Mouse (Mus musculus) megakaryocyte-erythroid progenitor cell, adult 5-6 weeks (primary cell): Measurements from ENCODE around the gene Ccdc110. TPM values are rescaled to one million over a fixed set of nuclear protein-coding genes. Genes with fewer than 3 reads are reported as not detected.
A peak's percentile ranks its signal among the peaks of the same experiment; 100 is the strongest.

Experiments used
- ATAC-seq: replicated peaks from 2 replicates; pipeline ENCODE4 v1.8.0; 2016; ENCODE audit warnings: mild to moderate bottlenecking, inconsistent platforms; ENCODE audit not compliant: severe bottlenecking, poor library complexity, low FRiP score, low TSS enrichment
- total RNA-seq, 2 experiments: library from RNA; stranded (forward) in 1 of 2; stranded (reverse) in 1 of 2; fragments of 200-1000, 215-1000 nt in 1 of 2; fragments of >200 nt in 1 of 2; fragmentation: Nextera tagmentation in 1 of 2; gene quantifications; 2 replicates each; pipeline ENCODE4 v1.2.3; 2014 to 2017

Gene Ccdc110
- total RNA-seq (2014; fragmentation: Nextera tagmentation) (not detected in 2 replicates), total RNA-seq (2017) (not detected in 2 replicates)

DNA sequence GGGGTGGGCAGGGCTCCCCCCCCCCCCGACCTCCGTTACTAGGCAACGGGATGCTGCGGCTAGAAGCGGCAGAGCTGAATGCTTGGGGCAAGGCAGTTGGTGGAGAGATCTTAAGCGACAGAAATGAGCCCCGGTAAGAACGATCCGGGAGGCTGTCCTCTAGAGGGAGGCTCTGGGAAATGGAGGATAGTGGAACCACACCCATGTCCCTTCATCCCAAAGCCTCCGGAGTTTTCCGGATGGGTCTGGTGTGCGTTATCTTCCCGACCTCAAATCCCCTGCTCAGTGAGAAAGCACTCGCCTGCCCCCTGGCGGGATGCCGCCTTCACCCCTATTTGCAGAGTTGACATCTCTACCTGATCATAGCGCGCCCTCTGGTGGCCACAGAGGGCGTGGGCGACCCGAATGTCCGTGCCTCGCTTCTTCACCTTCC, at the start of gene Ccdc110:
Ccdc110 (plus strand) TSS at position 38 of the 433 bp plus-strand sequence.
- peak; percentile 94 for ATAC-seq

DNA sequence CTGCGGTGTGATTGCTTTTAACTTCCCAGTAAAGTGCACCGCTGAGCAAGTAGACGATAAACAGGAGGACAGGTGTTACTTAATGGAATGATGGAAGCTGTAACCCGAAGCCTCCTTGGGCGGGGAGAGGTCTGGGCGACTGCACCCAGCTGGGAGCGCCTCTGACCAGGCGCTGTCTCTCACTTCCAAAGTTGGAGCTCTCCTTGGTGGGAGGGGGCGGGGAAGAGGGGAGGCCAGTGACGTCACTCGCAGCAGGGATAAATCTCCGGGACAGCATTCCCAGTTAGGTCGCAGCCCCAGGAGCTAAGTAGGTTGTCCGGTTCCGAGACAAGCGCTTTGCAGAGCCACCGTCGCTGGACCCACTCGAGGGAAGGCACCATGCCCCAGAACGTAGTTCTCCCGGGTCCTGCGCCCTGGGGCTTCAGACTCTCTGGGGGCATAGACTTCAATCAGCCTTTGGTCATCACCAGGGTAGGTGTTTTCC, 49.2 kb upstream of the Ccdc110 start, which contains the start of gene Pdlim3:
Pdlim3 (plus strand) TSS at position 260 of the 484 bp plus-strand sequence.
- no peak for ATAC-seq

DNA sequence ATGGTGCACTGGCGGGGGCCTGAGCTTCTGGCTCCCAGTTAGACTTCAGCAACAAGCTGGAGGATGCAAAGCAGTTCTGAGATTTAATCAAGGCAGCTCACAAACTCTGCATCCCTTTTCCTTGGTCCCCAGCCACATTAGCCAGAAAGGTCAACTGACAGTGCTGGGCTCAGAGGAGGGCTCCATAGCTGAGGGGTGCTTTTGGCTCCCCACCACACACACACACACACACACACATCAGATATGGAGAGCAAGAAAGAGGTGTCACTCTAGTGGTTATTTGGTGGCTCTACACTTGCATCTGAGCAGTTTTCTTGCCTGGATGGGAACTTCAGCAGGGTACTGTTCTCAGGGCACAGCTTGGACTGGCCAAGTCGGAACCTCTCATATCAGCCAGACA, 48.6 kb upstream of the Ccdc110 start:
- ATAC-seq = no peak

DNA sequence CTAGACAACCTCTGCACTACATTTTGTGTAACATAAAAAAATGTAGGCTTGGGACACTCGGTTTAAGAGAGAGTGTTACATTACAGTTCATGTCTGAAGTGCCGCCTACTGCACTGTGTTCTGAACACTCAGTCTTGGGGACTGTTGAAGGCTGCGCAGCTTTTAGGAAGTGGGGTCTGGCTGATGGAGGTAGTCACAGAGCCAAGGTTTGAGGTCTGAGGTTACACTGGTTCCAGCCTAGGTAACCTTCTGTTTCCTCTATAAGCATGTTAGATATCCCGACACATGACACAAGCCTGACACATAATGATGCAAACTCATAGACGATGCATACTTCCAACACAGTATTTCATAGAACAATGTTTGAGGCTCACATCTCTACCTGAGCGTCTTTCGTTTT, 44.7 kb upstream of the Ccdc110 start:
- ATAC-seq = no peak

DNA sequence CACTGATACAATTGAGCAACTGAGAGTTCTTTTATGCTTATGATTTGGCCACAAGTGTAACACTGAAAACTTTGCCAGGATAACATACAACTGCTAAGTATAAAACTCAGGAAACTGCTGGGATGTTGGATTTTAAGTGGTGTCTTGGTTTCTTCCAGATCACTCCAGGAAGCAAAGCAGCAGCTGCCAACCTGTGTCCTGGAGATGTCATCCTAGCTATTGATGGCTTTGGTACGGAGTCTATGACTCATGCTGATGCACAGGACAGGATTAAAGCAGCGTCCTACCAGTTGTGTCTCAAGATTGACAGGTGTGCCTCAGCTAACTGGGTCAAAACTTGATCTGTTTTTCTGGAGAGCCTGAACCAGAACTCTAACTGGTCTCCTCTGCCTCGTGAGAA, 37.8 kb upstream of the Ccdc110 start:
- ATAC-seq = no peak

DNA sequence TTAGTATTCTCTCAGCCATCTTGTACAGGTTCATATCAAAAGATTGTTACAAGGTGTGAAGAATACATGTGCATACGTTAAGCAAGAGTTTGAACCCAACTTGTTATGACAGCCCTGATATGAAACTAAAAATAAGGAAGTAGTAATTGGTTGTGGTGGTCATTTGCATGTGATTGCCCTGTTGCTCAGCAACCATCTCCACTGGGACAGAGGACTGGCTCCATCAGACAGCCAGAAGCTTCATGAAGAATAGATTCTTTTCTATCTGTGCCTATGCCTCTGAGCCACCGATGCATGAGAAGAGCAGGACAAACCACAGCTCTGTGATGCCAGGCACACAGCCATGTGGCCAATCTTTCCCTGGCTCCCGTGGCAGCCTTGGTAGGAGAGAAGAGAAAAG, 34.6 kb upstream of the Ccdc110 start:
- no peak for ATAC-seq

DNA sequence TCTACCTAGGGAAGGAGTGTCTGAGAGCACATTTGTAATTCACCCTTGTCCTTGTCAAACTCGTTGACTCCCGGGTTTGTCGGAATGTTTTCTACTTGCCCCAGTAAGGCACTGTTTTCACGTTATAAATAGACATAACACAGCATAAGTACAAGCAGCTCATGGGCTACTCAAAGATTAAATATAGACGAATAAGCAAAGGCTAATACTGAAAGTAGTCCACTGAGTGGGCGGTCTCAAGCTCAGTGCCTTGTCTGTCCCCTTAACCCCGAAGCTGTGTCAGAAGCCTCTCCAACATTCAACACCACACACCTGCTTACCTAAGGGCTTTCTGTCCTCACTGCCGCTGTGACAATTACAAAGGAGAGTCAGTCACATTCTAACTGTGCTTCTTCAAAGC, 32.8 kb upstream of the Ccdc110 start:
- ATAC-seq = no peak

DNA sequence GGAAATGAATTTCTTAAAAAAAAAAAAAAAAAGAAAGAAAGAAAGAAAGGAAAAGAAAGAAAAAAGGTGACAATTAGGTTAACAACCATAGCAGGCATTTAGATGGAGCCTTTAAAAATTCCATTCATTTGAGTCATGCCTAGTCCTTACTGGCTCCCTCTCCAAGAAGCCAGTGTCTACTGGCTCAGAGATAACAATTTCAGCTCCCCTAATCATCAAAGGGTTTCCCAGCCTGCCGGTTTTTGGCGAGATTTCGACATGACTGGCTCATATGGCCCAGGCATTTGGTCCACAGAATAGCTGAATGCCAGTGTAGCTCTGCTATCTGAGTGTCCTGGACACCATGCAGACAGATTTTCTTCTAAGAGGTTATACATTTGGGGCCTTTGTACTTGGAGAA, 30.8 kb upstream of the Ccdc110 start:
- ATAC-seq = no peak

DNA sequence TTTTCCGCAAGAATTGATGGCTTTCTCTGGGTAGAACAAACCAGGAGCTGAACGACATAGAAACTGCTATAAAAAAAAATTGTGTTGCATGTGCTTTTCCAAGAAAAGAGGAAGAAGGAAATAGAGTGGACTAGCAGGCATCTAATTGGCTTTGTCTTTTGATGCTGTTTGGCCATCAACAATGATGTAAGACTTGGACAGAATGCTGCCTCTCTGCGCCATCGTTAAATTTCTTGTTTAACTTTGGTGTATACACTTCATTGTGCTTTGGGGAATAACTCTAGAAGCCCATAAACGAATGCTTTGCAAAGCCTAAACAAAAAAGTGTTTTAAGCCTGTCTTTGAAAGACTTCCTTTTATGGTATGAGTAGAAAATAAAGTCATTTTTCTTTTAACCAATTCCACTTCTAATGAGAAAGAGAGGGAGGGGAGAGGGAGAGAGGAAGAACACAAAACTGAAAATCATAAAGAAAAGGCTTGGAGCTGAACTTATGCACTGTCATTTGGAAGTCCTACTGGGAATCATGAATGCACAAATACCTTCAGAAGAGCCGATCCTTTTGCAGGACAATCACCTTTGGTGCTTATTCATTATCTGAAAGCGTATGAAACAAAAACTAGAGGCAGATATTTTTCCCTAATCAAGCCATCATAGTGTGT, 28.7 kb upstream of the Ccdc110 start:
- no peak for ATAC-seq

DNA sequence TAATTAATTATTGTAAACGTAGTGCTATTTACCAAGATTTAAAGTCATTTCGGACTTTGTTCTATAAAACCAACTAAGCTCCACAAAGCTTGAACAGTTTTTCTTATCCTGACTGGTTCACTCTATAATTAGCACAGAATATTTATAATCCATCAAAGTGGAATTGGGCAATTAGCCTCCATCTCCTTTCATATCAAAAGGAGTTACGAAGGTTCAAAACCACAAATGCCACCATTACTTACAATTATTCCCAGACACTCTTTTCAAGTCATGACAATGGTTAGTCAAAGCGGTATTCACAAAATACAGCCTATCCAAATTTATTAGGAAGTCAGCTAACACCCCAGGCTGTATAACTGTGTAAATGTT, 28.2 kb upstream of the Ccdc110 start:
- no peak for ATAC-seq

DNA sequence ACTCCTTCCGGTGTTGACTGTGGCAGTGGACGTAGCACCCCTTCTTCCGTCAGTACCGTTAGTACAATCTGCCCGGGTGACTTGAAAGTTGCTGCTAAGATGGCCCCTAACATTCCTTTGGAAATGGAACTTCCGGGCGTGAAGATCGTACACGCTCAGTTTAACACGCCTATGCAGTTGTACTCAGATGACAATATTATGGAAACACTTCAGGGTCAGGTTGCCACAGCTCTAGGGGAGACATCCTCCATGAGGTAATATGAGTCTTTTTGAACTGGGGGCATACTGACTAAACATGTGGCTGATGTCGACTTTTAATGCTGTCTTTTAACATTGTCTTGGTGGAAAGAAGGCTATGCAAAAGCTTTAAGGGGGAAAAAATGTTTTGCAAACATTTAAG, 20.7 kb upstream of the Ccdc110 start:
- ATAC-seq = no peak

DNA sequence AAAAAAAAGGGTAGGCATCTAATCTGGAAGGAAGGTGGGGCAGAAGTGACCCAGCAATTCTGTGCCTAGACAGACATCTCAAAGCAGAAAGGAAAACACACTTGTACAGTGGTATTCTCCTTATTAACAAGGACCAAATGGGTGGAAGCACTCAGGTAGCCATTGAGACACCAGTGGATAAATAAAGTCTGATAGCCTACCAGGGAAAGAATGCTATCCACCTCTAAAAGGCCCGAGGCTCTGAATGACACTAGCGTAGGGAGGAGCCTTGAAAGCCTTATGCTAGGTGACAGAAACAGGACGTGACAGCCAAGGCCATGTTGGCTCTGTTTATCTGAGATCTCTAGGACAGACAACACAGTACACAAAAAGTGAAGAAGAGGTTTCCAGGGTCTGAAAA, 17.9 kb upstream of the Ccdc110 start:
- no peak for ATAC-seq

DNA sequence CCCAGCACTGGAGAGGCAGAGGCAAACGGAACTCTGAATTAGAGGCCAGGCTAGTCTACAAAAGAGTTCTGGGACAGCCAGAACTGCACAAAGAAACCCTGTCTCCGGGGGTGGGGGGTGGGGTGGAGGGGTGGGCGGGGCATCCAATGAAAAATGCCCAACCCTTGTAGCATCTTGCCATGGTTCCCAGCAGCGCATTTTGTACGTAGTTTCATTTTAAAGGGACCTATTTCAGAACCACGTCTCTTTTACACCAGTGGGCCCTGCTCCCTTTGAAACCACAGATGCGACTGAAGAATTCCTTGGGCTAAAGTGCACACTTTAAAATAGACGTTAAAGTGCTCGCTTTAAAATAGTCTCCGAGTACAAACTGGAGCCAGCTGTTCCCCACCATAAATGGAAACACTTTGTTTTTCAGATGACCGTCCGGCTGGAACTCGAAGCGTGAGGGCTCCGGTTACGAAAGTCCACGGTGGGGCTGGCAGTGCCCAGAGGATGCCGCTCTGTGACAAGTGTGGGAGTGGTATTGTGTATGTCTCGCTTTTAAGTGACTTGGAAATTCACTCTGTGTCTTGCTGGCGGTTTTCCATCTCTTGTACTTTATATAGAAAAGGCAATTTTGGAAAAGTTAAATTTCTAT, 17.3 kb upstream of the Ccdc110 start:
- no peak for ATAC-seq

DNA sequence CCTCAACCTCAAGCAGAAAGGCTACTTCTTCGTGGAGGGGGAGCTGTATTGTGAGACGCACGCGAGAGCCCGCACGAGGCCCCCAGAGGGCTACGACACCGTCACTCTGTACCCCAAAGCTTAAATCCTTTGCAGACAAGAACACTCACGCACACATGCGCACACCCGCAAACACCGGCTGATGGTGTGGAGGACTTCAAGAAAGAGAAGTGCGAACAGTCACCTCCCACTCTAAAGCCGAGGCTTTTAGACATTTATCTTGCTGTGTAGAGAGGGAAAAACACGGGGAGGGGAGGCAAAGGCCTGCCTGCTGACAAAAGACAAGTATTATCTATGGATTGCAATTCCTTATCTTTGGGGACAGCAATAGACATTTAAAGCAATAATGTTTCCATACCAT, 15.5 kb upstream of the Ccdc110 start:
- ATAC-seq = no peak

DNA sequence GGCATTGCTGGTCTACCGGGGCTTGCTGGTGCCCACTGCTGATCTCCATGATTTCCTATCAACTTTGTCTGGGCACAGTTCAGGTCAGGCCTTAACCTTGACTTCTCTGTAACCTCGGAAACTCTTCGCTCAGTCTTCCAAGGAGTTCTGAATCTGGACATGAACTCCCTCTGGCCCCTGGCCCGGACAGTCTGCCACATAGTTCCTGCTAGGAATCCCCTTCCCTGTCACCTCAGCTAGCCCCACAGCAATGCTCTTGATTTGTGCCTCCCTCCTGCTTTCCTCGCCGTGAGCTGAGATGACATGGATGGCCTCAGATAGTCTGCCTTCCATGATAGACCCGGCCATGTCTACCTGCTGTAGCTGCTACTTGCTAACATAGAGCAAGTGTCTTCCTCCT, 14.0 kb upstream of the Ccdc110 start:
- ATAC-seq = no peak

DNA sequence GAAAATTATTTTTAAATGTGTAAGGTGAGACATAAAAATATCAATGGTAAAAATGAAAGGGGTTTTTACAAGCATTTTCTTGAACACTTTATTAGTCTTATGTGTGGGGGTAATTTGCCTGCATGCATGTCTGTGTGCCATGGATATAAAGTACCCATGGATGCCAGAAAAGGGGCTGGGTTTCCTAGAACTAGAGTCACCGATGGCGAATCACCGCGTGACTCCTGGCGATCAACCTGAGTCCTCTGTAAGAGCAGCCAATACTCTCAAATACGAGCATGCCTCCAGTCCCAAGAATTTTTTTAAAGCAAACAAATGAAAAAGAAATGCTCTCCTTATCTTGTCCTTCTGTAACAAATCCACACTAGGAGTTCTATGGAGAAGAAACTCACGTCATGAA, 12.3 kb upstream of the Ccdc110 start:
- ATAC-seq = no peak

DNA sequence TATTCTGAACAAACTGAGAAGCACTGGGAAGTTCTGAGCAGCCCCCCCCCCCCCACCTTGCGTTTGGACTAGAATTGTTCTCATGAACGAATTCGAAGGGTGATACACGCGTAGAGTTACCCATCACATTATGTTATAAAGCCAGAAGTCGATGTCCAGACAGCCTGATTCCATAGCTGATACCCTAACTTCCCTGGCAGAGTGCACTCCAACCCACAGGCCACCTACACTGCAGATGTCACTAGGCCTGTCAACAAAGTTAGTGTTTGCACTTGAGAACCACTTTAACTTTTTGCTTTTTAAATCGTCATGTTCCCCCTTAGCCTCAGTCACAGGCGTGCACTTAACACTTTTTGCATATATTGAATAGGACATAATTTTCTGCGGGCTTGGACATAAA, 2.6 kb downstream of the Ccdc110 start:
- no peak for ATAC-seq

DNA sequence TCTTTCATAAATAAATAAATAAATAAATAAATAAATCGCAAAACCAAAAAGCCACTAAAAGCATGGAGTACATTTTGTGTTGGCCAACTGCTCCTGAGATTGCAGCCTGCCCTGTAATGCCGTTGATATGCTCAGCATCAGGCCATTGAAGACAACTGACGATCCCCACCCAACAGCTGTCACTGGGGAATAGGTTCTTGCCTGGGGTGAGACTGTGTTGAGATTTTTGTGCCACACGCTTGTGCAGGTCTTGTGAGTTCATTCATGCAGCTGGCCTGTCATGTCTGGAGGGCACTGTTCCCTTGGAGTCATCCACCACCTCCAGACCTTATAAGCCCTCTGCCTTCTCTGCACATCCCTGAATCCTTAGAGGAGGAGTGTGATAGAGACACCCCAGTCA, 11.9 kb downstream of the Ccdc110 start:
- no peak for ATAC-seq

DNA sequence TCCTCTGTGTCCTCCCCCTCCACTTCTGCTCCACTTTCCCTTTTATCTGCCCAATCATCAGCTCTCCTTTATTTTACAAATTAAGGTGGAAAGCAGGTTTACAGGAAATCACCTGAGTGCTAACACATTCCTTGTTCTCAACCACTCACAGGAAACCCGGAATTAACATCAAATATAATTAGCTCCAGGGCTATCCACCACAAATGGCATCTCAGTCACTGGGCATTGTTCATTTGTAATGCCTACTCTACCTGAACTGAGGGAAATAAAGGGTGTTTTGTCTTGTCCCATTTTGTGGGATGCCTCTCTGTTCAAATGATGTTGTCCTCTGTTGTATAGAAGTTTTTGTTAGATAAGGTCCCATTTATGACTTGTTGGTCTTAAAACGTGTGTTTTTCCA, 16.2 kb downstream of the Ccdc110 start:
- no peak for ATAC-seq

DNA sequence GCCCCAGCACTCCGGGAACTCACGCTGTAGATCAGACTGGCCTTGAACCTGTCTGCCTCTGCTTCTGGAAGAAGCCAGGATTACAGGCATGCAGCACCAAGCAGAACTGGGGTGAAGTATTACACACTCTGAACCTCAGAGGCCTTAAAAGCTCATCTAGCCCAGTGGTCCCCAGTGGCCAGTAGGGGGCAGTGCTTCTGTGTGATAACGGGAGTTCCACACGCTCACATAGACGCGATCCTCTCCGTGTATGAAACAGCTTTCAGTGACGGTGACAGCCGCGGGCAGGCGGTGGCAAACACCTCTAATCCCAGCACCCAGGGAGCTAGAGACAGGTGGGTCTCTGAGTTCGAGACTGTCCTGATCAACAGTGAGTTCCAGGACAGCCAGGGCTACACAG, 36.5 kb downstream of the Ccdc110 start:
- no peak for ATAC-seq

DNA sequence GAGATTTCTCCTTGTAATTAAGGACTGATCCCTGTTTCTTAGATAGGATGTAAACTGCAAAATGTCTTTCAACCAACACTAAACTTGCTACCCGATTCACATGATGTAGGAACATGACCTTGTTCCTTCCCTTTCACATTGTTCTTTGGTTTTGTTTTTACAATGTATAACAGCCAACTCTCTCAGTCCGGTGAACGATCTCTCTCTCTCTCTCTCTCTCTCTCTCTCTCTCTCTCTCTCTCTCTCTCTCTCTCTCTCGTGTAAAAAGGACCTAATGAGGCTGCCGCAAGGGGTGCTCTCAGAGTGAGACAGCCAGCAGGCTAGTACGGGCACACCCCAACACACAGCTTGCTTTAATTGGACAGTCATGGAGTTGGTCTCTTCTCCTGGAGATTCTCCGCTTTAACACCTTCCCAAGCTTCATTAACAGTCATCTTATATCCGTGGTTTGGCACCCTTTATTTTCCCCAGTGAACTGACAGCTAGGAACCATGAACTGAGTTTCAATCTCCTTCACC, 39.6 kb downstream of the Ccdc110 start:
- ATAC-seq = no peak
